Mouse (Mus musculus) thymus, postnatal 0 days (tissue): Measurements from ENCODE around the gene Ubash3b. TPM values are rescaled to one million over a fixed set of nuclear protein-coding genes. Genes with fewer than 3 reads are reported as not detected.
A peak's percentile ranks its signal among the peaks of the same experiment; 100 is the strongest.

ENCODE experiments used
- DNase-seq: peaks from one replicate; pipeline ENCODE4 v3.0.0-alpha.2; 2015; ENCODE audit warnings: low spot score
- polyA plus RNA-seq: library from polyadenylated mRNA; unstranded; fragments of >200 nt; fragmentation: Nextera tagmentation; extraction: Ambion mirVana; gene quantifications from 2 replicates; pipeline ENCODE4 v1.2.1, GENCODE M21; 2015

The Ubash3b gene
- polyA plus RNA-seq, 1 experiment from 2014 or later = 4.0 TPM

DNA sequence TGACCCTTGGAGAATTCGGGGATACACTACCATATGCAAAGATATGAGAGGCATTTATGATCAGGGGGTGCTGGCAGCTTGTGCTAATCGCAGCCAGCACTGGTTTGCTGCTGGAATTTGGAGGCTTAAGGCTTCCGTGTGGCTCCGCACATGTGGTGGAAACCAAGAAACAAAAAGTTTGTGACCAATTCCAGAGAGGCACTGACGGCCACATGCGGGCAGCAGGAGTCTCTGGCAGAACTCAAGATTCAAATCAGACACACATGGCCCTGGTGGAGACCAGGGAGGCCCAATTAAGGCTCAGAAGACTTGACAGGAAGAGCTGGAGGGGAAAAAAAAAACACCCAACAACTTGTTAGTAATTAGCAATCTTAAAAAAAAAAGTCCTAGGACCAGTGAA, 63.4 kb downstream of the Ubash3b start:
- no peak for DNase-seq

DNA sequence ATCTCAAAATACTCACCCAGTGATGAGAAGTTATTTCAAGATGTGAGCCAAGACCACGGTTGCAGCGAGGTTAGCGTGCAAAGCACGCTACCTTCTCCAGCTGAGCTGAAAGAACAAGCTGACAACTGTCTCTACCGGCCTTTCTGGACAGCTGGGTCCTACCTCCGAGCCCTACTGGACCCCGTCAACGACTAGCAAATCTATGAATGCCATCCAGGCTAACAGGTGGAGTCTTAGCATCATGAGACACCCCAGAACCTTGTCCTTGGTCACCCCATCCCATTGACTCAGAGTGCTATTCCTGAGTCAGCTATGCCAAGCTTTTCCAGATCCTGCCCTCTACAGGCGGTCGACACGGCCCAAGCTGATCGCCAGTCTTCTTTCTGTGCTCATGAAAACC, 69.5 kb downstream of the Ubash3b start:
- no peak for DNase-seq

DNA sequence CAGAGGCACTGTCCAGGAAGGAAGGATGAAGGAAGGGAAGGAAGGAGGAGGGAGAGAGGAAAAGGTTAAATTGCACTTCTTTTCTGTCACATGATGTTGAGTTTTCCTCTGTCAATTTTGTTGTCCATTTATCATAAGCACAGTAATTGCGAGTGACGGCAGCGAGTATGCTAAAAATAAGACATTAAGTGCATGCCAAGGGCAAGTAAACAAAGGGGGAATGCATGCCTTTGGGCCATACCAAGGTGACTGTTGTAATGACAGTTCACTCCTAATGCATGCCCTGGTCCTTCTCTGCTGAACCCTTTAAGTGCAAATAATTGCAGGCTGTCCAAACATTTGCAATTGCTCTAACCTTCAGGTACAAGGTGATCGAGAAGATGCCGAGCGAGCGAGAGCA, 70.3 kb downstream of the Ubash3b start:
- no peak for DNase-seq

DNA sequence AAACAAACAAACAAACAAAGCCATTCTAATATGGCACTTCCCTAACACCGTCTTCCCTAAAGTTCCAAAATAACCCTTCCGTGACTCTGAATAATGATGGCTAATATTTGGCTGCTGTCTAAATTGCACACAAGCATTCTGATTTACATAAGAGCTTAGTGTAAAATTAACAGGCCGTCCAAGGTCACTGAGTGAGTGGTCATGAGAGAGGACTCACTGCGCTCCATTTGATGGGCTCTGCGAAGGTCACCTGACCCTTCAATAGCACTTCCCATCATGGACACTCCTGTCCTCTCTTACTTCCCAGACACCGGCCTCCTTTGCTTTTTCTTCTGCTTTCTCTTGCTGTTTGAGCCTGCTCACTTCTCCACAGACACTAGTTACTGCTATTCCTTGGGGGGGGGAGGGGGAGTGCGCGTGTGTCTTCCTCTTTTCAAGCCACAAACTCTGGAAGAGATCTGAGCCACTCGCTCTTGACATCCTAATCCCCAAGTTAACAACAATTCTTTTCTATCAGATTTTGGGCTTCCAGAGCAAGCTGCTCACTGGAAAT, 73.6 kb downstream of the Ubash3b start:
- DNase-seq = no peak

DNA sequence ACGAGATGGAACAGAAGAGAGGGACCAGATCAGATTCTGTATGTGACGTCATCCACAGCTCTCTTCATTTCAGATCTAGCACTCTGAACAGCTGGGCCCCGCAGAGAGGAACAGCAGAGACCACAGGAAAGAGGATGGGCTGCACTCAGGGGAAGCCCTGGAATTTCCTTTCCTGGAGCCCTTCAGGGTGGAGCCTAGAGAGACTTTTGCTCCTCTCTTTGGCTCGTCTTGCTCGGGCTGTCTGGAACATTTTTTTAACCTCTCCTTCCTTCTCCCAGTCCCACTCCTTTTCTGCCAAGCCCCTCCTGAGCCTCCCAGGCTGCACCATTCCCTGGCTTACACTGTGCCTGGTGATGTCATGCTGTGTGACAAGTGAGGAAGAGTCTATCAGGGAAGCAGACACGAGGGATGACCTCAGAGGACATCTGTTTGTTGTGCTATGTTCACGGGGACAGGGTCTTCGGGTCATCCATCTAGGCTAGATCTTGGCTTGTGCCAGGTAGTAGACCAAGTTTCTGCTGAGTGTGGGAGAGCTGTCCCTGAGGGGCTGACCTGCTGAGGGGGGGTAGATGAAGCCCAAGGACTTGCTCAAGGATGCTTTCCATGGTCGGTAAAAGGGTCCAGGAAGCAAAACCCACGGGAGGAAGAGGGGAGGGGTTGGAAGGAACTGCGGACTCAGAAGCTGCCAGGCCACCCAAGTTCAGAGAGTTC, 77.2 kb downstream of the Ubash3b start:
- DNase-seq = peak; percentile 67

DNA sequence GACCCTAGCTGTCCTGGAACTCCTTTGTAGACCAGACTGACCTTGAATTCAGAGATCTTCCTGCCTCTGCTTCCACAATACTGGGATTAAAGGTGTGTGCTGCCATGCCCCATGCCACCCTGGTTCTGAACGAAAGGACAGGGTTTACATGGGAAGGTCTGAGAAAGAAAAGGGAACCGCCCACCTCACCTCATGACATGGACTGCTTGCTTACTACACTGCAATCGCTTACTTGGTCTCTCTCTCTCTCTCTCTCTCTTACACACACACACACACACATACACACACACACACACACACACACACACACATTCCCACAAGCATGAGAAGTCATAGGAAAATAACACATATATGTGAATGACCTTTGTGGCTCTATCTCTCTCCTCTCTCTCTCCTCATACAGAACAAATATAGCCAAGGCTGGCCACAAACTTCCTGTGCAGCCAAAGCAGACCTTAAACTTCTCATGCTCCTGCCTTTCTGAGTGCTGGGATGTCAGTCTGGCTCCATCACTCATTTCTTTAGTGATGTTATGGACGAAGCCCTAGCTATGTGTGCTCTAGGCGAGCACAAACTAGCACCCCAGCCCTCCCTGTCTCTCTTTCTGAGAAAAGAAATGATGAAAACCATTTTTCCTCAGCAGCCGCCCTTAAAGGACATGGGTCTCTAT, 78.0 kb downstream of the Ubash3b start:
- no peak for DNase-seq

DNA sequence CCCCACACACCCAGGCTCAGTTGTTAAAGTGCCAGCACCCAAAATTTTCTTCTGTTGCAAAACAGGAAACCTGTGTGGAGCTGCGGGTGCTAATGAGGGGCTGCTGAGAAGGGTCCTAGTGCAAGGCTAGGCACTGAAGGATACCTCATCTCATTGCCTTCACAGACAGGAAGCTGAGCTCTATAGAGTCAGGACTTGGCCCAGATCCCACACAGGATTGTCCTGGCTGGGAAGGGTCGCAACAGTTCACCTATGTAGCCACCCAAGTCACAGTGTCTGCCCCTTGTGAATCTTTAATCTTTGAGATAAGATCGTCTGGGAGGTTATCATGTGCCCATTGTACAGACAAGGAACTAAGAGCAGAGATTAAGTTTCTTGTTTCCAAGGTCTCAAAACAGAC, 78.6 kb downstream of the Ubash3b start:
- no peak for DNase-seq

DNA sequence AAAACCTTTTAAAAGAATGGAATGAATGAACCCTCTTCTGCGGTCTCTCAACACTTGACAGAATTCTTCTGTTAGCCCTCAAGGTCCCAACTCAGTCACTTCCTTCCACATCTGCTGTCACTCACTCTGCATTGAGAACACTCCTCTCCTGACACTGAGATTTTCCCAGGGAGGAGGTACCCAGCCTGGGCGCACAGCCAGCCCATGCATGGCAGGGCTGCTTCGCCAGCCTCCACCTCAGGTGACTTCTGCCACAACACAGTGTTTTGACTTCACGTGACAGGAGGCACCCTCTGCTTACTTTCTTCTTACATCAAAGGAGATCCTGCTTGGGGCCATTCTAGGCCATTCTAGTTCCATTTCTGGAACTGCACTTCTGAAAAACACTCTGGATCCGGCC, 80.6 kb downstream of the Ubash3b start:
- peak; percentile 64 for DNase-seq

DNA sequence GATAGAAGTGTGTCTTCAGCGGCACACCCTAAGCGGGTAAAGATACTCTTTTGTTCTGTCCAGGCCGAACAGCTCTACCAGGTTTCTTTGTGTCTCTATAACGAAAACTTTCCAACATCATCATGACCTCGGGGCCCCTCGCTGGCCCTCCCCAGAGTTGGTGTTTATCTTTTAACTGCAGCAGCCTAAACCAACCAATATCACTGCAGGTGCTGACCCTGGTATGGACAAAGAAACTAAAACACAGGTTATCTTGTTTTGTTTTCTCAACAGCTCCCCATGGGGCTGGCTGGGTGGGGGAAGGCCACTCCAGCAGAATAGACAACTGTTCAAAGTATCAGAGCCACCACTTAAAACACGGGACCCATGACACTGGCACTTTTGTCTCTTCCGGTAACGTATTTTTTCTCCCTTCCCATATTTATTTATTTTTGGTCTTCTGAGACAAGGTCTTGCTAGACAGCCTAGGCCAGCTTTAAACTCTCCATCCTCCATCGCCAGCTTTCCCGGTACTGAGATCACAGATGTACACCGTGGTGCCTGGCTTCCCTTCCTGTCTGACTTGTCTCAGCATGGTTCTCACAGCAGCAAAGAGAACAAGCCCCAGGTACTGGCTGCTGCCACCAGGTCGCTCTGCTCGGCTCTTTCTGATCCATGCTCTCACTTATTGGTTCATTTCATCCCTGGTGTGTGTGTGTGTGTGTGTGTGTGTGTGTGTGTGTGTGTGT, 81.9 kb downstream of the Ubash3b start:
- no peak for DNase-seq

DNA sequence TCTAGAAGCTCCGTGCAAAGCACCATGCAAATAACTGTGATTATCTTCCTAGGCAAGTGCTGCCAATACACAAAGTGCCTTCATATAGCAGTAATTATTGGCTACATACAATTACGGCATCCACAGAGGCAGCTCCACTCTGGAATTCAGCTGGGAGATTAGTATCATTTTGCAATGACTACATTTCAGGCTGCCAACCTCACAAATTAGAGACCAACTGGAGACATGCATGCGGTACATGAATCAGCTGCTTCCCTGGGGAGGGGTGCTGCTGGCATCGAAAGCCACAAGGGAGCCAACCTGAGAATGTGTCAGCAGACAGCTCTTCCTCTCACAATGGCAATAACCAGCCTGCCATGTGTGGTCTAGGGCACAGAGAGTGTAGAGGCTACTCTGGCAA, 83.3 kb downstream of the Ubash3b start:
- DNase-seq = no peak

DNA sequence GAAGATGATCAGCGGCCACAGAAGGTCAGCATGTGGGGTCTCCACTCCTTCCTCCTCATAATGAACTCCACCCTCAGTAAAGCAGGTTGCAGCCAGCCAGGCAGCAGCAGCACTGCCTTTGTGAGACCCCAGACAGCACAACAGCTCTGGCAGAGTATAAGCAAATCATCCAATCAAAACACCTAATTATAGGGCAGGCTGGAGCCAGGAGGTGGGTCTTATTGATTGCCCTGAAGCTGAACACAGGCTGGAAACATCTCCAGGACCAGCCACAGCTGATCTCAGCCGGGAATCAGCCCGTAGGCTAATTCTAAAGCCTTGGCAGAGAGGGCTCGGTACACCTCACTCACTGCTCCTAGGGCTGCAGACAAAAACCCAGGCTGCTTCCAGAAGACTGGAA, 85.3 kb downstream of the Ubash3b start:
- no peak for DNase-seq

DNA sequence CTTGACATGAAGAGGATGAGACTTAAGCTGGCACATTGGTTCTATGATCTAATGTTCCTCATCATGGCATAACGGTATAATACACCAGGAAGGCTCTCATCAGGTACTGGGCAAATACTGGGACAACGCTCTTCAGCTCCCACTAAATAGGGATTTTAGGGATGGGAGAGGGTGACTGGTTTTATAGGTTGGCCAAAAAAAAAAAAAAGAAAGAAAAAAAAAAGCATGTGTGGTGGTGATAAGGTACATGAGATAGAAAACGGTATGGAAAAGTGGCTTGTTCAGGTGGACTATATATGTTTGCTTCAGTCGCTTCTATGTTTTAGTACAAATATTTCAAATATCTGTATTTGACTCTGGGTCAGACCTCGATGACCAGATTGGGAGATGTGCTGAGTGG, 86.0 kb downstream of the Ubash3b start:
- no peak for DNase-seq

DNA sequence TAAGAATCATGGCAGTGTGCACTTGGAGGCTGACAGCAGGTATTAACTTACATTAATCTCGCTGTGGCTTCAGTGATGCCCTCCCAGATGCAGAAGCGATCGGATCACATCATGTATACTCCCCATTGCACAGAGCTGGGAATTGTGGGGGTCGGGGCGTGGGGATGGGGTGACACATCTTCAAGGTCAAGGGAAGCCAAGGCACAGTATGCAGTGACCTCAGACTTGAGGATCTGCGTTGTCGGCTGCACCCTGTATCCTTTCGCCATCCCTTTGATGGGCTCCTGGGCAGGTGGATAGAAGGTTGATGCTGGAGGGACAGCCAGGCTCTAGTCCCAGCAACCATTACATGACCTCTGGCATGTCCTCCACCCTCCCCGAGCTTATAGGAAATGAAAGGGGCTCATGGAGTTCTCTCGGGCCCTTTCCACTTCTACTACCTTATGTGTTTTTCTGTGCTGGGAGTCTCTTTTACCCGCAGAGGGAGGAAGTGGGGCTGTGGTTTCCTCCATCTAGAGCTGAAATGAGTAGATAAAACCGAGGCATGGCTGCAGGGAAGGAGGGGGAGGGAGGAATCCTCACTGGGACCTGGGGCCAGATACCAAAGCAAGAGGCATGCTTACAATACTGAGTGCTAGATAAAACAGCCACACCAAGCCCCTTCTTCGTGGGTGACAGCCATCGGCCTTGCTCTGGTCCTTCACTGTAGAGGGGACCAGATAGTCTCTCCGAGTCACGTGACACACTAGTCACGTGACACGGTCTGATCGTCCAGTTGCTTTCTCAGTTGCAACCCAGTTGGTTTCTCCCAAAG, 88.1 kb downstream of the Ubash3b start:
- DNase-seq = peak; percentile 88

DNA sequence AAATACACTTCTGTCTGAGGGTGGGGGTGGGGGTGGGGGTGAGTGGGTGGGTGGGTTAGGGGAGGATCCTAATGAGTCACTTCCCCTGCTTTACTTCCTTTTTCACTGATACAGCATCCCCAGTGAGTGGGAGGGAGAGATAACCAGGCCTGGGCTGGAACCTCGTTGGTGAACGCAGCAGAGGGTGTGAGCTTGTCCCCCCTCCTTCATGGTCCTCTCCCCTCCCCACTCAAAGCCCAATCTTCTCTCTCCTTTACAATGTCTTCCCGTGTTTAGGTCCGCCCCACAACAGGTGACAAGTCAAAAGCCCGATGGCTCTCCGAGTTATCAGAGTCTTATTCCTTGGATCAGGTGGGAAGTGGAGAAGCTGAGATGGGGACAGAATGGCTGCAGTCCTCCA, 88.7 kb downstream of the Ubash3b start:
- DNase-seq = peak; percentile 44

DNA sequence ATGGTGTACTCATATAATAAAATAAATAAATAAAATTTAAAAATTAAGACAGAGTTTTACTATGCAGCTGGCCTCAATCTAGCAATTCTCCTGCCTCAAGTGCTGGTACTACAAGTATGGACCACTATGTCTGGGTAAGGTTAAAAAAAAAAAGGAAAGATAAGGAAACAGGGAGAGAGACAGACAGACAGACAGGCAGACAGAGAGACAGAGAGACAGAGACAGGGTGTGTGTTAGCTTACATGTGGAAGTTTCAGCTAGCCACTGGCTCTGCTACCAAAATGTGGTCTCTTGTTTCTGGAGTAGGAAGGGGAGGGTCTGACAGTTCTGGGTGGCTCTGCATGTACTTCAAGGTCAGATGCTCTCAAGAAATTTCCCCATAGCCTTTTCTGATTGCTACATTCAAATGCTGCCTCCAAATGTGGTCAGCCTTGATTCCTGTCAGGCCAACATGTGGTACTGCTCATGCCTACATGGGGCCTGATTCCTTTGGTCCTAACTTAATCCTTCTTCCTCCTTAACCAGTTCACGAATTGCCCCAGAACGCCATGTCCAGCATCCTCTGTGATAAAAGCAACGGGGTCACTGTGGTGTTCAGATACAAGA, 89.5 kb downstream of the Ubash3b start:
- no peak for DNase-seq

DNA sequence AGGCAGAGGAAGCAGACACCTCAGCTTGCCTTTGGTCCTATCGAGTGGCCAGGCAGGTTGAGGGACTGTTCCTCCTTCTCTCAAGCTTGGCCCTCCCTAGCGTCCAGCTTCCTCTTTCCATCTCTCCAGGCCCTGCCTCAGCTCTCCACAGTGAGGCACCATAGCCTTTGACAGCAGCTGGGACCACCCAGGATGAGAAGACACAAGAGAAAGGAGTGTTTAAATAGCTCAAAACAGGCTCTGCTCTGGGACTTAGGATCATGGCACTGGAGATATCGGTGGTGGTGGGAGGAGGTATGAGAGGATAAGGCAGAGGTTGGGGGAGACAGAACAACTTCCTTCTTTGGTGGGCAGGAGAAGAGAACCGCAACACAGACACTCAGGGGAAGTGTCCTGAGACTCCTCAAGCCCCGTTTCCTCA, 90.7 kb downstream of the Ubash3b start:
- DNase-seq = no peak

DNA sequence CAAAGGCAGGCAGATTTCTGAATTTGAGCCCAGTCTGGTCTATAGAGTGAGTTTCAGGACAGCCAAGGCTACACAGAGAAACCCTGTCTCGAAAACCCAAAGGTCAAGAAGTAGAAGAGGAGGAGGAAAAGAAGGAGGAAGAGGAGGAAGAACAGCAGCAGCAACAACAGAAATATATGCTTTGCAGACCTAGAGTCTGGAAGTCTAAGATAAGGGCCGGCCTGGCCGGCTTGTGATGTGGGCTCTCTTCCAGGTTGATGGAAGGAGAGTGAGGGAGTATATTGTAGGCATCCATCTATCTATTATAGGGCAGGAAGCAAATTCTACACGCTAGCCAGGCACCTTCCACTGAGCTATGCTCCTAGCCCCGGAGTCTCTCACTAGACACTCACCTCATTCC, 92.0 kb downstream of the Ubash3b start:
- no peak for DNase-seq

DNA sequence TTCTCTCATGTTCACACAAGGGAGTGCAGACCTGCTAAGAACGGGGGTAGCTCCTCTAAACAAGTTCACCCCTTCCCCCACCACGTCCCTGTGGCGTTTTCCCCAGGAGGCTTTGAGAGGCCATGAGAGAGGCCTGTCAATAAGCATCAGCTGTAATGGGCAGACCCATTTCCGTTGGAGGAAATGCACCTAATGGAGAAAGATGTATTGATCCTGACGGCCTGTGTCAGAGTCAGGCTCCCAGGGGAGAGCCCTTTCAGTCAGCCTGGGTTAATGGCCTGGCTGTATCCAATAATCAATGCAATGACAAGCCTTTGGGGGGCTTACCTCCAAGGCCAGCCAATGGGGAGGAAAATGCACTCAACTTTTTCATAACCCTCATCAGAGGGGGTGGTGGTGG, 100.1 kb downstream of the Ubash3b start:
- DNase-seq = no peak

DNA sequence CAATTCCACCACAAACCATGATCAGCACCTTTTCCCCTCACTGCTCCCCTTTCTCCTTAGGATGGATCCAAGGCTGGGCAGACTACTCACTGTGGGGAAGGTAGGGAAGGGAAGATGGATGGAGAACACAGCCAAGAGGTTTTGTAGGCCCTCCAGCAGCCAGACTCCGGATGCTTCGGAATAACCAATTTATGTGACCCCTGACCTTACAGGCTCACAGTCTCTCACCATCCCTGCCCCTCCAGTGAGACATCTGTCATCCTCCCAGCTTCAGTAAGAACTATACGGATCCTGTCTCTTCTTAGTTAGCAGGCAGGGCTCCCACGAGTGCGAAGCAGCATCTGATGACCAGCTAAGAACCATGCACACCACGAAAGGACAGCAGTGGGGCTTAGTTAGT, 100.9 kb downstream of the Ubash3b start:
- DNase-seq = no peak

DNA sequence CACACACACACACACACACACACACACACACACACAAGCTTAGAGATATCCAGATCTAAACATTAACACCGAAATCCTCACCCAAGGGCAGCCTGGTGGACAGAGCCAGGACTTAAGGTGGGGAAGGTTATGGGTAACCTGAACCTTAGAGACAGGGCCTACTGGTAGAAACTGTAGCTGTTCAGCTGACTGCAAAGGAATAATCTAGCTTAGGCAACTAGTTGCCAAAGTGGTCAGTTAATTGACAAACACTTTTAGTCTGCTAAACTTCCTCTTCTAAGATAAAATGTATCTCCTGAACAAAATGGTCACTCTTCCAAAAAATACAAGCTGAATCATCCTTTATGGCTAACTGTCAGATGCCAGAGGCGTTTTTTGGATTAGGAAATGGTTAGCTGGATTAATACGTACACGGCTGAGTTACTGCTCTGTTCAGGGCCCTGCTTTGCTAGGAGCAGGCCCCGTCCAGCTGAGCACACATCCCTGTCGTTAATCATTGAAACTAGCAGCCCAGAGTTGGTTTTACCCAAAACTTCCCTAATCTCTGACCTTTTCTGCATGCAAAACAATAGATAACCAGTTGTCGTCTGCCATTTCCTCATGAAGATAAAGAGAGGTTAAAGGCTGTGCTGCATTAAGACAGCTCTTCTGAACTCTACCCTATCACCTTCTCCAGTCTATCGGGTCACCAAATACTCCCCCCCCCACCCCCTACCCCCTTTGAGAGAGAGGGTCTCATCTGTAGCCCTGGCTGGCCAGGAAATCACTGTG, 102.5 kb downstream of the Ubash3b start:
- no peak for DNase-seq
